Mouse (Mus musculus) lung, adult 2 months (tissue): Measurements from ENCODE around the gene Oard1.

Source experiments
- CTCF ChIP-seq: fragments of 200-500 bp; IDR thresholded peaks from 2 replicates; pipeline ENCODE4 v1.5.1; 2011; ENCODE audit warnings: mild to moderate bottlenecking, low read length, control low read depth; ENCODE audit not compliant: insufficient read depth
- POLR2A ChIP-seq: fragments of 200-500 bp; IDR thresholded peaks from 2 replicates; pipeline ENCODE4 v1.6.1; 2011; ENCODE audit warnings: low read depth, mild to moderate bottlenecking, control low read depth, low read length, borderline replicate concordance; ENCODE audit errors: extremely low read depth

GRCm38 (mm10) chr17:48454688-48455087, 44.9 kb downstream of the Oard1 start, which contains the start of gene Unc5cl:
- TF ChIP-seq CTCF, result no peak
- no peak for TF ChIP-seq POLR2A
